Mouse (Mus musculus): ENCODE results near the gene Cpd.
"Not testable (repeated sequence)": the region's sequence is repeated elsewhere in the genome, so short reads cannot be mapped to it uniquely, and the experiment has no call there.

Cpd gene

GRCm38 (mm10) chr11:76847354-76847753 is 536 bp upstream of the Cpd start:
- DNase-seq (ENCODE audit: extremely low read depth, low read depth, low spot score), result no peak

GRCm38 (mm10) chr11:76846011-76846877 is 574 bp downstream of the Cpd start:
- DNase-seq (ENCODE audit: extremely low read depth, low read depth, low spot score), result no peak

GRCm38 (mm10) chr11:76845275-76845980 is 1.4 kb downstream of the Cpd start:
- DNase-seq (ENCODE audit: extremely low read depth, low read depth, low spot score), result no peak

- no peak for DNase-seq (ENCODE audit: extremely low read depth, low read depth, low spot score)
Observed at GRCm38 (mm10) chr11:76838573-76838972, 8.2 kb downstream of the Cpd start.

- no peak for DNase-seq (ENCODE audit: extremely low read depth, low read depth, low spot score)
Observed at GRCm38 (mm10) chr11:76836317-76836716, 10.5 kb downstream of the Cpd start.

- DNase-seq (ENCODE audit: extremely low read depth, low read depth, low spot score), result peak; percentile 36
Observed at GRCm38 (mm10) chr11:76835868-76836267, 10.9 kb downstream of the Cpd start.

GRCm38 (mm10) chr11:76834665-76835064 is 12.2 kb downstream of the Cpd start:
- DNase-seq (ENCODE audit: extremely low read depth, low read depth, low spot score), result no peak

- DNase-seq (ENCODE audit: extremely low read depth, low read depth, low spot score), result no peak
Observed at GRCm38 (mm10) chr11:76824885-76825265, 21.9 kb downstream of the Cpd start.

- DNase-seq (ENCODE audit: extremely low read depth, low read depth, low spot score), result no peak
Observed at GRCm38 (mm10) chr11:76824238-76824884, 22.5 kb downstream of the Cpd start.

GRCm38 (mm10) chr11:76823641-76824040 is 23.2 kb downstream of the Cpd start:
- DNase-seq (ENCODE audit: extremely low read depth, low read depth, low spot score), result no peak

- no peak for DNase-seq (ENCODE audit: extremely low read depth, low read depth, low spot score)
Observed at GRCm38 (mm10) chr11:76821353-76821752, 25.5 kb downstream of the Cpd start.

- DNase-seq (ENCODE audit: extremely low read depth, low read depth, low spot score), result no peak
Observed at GRCm38 (mm10) chr11:76817664-76818063, 29.2 kb downstream of the Cpd start.

- no peak for DNase-seq (ENCODE audit: extremely low read depth, low read depth, low spot score)
Observed at GRCm38 (mm10) chr11:76810706-76811495, 35.9 kb downstream of the Cpd start.

- no peak for DNase-seq (ENCODE audit: extremely low read depth, low read depth, low spot score)
Observed at GRCm38 (mm10) chr11:76809450-76809849, 37.4 kb downstream of the Cpd start.

- DNase-seq (ENCODE audit: extremely low read depth, low read depth, low spot score), result no peak
Observed at GRCm38 (mm10) chr11:76808550-76808949, 38.3 kb downstream of the Cpd start.

- no peak for DNase-seq (ENCODE audit: extremely low read depth, low read depth, low spot score)
Observed at GRCm38 (mm10) chr11:76807007-76807679, 39.7 kb downstream of the Cpd start.

GRCm38 (mm10) chr11:76806026-76806425 is 40.8 kb downstream of the Cpd start:
- DNase-seq (ENCODE audit: extremely low read depth, low read depth, low spot score), result no peak

GRCm38 (mm10) chr11:76805072-76805471 is 41.7 kb downstream of the Cpd start:
- not testable (repeated sequence) for DNase-seq (ENCODE audit: extremely low read depth, low read depth, low spot score)

GRCm38 (mm10) chr11:76803266-76803665 is 43.6 kb downstream of the Cpd start:
- DNase-seq (ENCODE audit: extremely low read depth, low read depth, low spot score), result no peak

GRCm38 (mm10) chr11:76797236-76797635 is 49.6 kb downstream of the Cpd start:
- no peak for DNase-seq (ENCODE audit: extremely low read depth, low read depth, low spot score)

All from fat pad, adult 2 months (tissue).